Mouse (Mus musculus): ENCODE data around the gene Ago3. TPM values are rescaled to one million over a fixed set of nuclear protein-coding genes. Genes with fewer than 3 reads are reported as not detected.

Gene Ago3
- polyA plus RNA-seq, 1 experiment from 2014 or later, result 20.0 TPM

GRCm38 (mm10) chr4:126321111-126321853 is 108.1 kb downstream of the Ago3 start, which contains the start of gene Adprhl2:
TSS of gene Adprhl2 (minus strand) at chr4:126321703.
- H3K36me3 ChIP-seq (replicated peaks), result peaks cover 23% of the 10 kb centered on the region
- H3K9ac ChIP-seq, result peak within 1 kb of the TSS; percentile 85
- H3K4me2 ChIP-seq, result peak within 1 kb of the TSS; percentile 94
- H3K4me3 ChIP-seq (replicated peaks), result peak within 1 kb of the TSS; percentile 87
- under 1% methylated on average over 73 of the region's 80 CpGs for WGBS
- peaks cover 14% of the 10 kb centered on the region for H3K4me1 ChIP-seq
- peak; percentile 89 for ATAC-seq (ENCODE audit: low FRiP score)
- H3K27ac ChIP-seq, result peak within 1 kb of the TSS; percentile 80
- no peaks in the 10 kb centered on the region for H3K9me3 ChIP-seq
- H3K27me3 ChIP-seq, result peaks cover 35% of the 10 kb centered on the region

DNA sequence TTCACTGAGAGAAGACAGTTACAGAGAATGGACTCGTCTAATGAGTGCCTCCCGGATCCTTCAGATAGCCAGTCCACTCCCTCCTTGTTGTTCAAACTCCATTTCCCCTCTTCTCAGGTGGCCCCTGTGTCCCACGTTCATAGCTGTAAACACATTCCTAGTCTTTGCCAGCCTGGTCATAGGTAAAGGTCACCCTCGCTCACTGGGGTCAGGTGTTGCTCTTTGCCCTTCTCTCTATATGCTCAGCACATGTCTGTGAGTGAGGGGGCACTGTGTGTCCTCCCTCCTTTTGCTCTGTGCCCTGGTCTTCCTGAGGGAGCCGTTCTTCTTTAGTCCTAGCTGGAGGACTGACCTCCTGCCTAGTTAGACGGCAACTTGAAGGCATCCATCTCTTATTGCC is 109.5 kb downstream of the Ago3 start:
- no peak overlapping the region for H3K4me3 ChIP-seq (replicated peaks)
- ATAC-seq (ENCODE audit: low FRiP score), result no peak
- peaks cover 14% of the 10 kb centered on the region for H3K4me1 ChIP-seq
- 92% methylated on average over 6 of the region's 6 CpGs for WGBS
- peaks cover 27% of the 10 kb centered on the region for H3K27me3 ChIP-seq
- no peak overlapping the region for H3K4me2 ChIP-seq
- H3K9me3 ChIP-seq, result no peaks in the 10 kb centered on the region
- H3K9ac ChIP-seq, result no peak overlapping the region
- peaks cover 37% of the 10 kb centered on the region for H3K36me3 ChIP-seq (replicated peaks)
- H3K27ac ChIP-seq, result no peak overlapping the region

GRCm38 (mm10) chr4:126316443-126317040 is 112.8 kb downstream of the Ago3 start:
- Histone ChIP-seq H3K27ac (no peak overlapping the region), H3K4me1 (peaks cover 14% of the 10 kb centered on the region), H3K27me3 (no peaks in the 10 kb centered on the region), H3K4me2 (no peak overlapping the region), H3K9me3 (no peaks in the 10 kb centered on the region), H3K4me3 (replicated peaks) (no peak overlapping the region), H3K36me3 (replicated peaks) (peaks cover 37% of the 10 kb centered on the region), H3K9ac (no peak overlapping the region)
- no peak for ATAC-seq (ENCODE audit: low FRiP score)
- WGBS, result 90% methylated on average over 13 of the region's 13 CpGs

DNA sequence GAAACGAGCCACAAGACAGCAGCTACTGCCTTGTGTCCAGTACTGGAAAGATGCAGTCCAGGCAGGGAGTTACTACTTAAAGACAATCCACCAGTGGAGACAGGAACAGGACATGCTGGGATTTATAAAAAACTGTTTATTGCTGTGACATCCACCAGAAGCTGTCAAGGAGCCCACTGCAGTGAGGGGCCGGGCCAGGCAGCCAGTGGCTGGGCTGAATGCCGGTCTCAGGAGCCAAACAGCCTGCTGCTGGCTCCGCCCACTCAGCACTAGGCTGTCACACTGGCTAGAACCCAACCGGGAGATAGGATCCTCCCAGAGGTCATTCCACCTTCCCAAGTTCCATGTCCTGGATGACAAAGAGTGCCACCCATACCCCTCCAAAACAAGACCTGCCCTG is 113.4 kb downstream of the Ago3 start:
- ATAC-seq (ENCODE audit: low FRiP score), result no peak
- Histone ChIP-seq H3K9ac (no peak overlapping the region), H3K27me3 (no peaks in the 10 kb centered on the region), H3K27ac (no peak overlapping the region), H3K9me3 (no peaks in the 10 kb centered on the region), H3K4me3 (replicated peaks) (no peak overlapping the region), H3K4me2 (no peak overlapping the region), H3K36me3 (replicated peaks) (peaks cover 37% of the 10 kb centered on the region), H3K4me1 (peaks cover 13% of the 10 kb centered on the region)
- WGBS, result 55% methylated on average over 5 of the region's 5 CpGs

DNA sequence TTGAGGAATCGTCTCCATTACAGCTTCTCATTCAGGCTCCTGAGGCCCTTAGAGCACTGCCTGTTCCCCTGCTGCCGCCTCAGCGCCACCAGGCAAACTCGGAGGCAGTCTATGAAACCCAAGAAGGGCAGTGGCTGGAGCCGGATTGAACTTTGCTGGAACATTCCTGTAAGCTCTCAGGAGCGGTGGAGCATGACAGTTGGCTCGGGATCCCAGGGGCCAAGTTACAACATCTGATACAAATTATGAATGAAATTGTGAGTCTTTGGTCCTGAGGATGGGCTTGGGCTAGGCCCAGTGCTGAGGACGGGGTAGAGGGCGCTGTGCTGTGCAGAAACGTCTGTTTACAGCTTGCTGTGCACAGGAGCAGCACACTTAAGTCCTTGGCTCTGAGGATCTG is 115.0 kb downstream of the Ago3 start:
- ATAC-seq (ENCODE audit: low FRiP score), result no peak
- H3K27ac ChIP-seq, result 0 out of 2 replicates have a peak overlapping the region, but pooled peaks have one; percentile 36
- no peak overlapping the region for H3K4me2 ChIP-seq
- H3K9me3 ChIP-seq, result no peaks in the 10 kb centered on the region
- peaks cover 37% of the 10 kb centered on the region for H3K36me3 ChIP-seq (replicated peaks)
- WGBS, result 67% methylated on average over 10 of the region's 10 CpGs
- peaks cover 3% of the 10 kb centered on the region for H3K27me3 ChIP-seq
- H3K4me1 ChIP-seq, result peaks cover 4% of the 10 kb centered on the region
- H3K4me3 ChIP-seq (replicated peaks), result no peak overlapping the region
- H3K9ac ChIP-seq, result no peak overlapping the region

DNA sequence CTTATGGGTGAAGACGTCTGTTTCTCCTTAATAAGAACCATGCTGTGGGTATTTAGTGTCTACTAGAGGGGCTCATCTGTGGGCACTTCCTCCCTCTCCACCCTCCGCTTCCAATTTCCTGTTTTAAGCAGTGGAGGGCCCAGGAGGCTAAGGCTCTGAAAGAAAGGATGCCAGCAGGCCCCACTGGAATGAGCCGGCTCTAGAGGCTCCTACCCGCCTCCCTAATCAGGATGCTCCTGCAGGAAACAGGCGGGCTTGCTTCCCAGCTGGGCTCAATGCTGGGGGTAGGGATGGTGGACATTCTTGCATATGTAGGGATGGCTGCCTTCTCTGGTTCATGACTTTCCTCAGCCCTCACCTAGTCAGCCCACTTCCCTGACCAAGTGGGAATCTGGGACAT is 116.2 kb downstream of the Ago3 start:
- WGBS, result 40% methylated on average over 5 of the region's 5 CpGs
- ATAC-seq (ENCODE audit: low FRiP score), result no peak
- Histone ChIP-seq H3K4me3 (replicated peaks) (no peak overlapping the region), H3K27me3 (peaks cover 11% of the 10 kb centered on the region), H3K9me3 (no peaks in the 10 kb centered on the region), H3K4me1 (peaks cover 8% of the 10 kb centered on the region), H3K36me3 (replicated peaks) (peaks cover 33% of the 10 kb centered on the region), H3K4me2 (no peak overlapping the region), H3K27ac (no peak overlapping the region), H3K9ac (no peak overlapping the region)

GRCm38 (mm10) chr4:126311566-126312200 is 117.7 kb downstream of the Ago3 start:
- Histone ChIP-seq H3K36me3 (replicated peaks) (peaks cover 18% of the 10 kb centered on the region), H3K27ac (no peak overlapping the region)
- no peak for ATAC-seq (ENCODE audit: low FRiP score)

DNA sequence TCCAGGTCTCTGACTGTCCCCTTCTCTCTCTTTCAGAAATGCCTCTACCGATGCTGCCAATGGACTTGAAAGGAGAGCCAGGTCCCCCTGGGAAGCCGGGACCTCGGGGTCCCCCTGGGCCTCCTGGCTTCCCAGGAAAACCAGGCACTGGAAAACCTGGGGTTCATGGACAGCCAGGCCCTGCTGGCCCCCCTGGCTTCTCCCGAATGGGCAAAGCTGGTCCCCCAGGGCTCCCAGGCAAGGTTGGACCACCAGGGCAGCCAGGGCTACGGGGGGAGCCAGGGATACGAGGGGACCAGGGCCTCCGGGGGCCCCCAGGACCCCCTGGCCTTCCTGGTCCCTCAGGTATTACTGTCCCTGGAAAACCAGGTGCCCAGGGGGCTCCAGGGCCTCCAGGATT is 119.0 kb downstream of the Ago3 start:
- no peak overlapping the region for H3K4me2 ChIP-seq
- WGBS, result 70% methylated on average over 7 of the region's 7 CpGs
- no peak for ATAC-seq (ENCODE audit: low FRiP score)
- H3K27ac ChIP-seq, result no peak overlapping the region
- H3K9me3 ChIP-seq, result peaks cover 4% of the 10 kb centered on the region
- peaks cover 8% of the 10 kb centered on the region for H3K4me1 ChIP-seq
- H3K36me3 ChIP-seq (replicated peaks), result peaks cover 5% of the 10 kb centered on the region
- H3K9ac ChIP-seq, result no peak overlapping the region
- no peak overlapping the region for H3K4me3 ChIP-seq (replicated peaks)
- peaks cover 11% of the 10 kb centered on the region for H3K27me3 ChIP-seq

More at GRCm38 (mm10) chr4:126311566-126312200, 117.7 kb downstream of the Ago3 start:
- Histone ChIP-seq H3K9me3 (no peaks in the 10 kb centered on the region), H3K4me2 (no peak overlapping the region), H3K27me3 (peaks cover 11% of the 10 kb centered on the region), H3K4me1 (peaks cover 8% of the 10 kb centered on the region), H3K9ac (no peak overlapping the region), H3K4me3 (replicated peaks) (no peak overlapping the region)
- 89% methylated on average over 16 of the region's 16 CpGs for WGBS

DNA sequence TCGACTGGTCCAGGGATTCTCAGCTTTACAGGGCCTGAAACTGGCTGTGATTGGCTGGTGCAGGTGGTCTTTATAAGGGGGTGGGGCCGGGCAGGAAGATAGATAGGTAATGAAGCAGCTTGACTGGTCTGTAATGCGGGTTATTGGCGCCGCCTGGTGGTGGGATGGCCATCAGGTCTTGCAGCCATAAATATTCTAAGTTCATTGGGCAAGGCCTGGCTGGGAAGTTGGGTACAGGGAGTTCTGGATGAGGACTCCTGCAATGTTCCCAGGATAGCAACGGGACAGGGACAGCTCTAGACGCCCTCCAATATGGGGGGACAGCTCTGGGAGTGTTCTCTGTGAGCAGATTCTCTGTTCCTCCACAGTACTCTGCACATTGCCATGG is 119.4 kb downstream of the Ago3 start:
- H3K27me3 ChIP-seq, result peaks cover 11% of the 10 kb centered on the region
- peak; percentile 85 for ATAC-seq (ENCODE audit: low FRiP score)
- H3K9me3 ChIP-seq, result peaks cover 4% of the 10 kb centered on the region
- H3K4me3 ChIP-seq (replicated peaks), result peak overlapping the region; percentile 25
- H3K27ac ChIP-seq, result no peak overlapping the region
- no peak overlapping the region for H3K9ac ChIP-seq
- peaks cover under 1% of the 10 kb centered on the region for H3K36me3 ChIP-seq (replicated peaks)
- H3K4me1 ChIP-seq, result peaks cover 8% of the 10 kb centered on the region
- peak overlapping the region; percentile 46 for H3K4me2 ChIP-seq
- 0% methylated on average over 7 of the region's 7 CpGs for WGBS

- WGBS, result 14% methylated on average over 20 of the region's 20 CpGs
- ATAC-seq (ENCODE audit: low FRiP score), result peak; percentile 64
- H3K9ac ChIP-seq, result no peak overlapping the region; the same call in 1 of the 2 replicates
Observed at GRCm38 (mm10) chr4:126309211-126309921, 120.0 kb downstream of the Ago3 start.

DNA sequence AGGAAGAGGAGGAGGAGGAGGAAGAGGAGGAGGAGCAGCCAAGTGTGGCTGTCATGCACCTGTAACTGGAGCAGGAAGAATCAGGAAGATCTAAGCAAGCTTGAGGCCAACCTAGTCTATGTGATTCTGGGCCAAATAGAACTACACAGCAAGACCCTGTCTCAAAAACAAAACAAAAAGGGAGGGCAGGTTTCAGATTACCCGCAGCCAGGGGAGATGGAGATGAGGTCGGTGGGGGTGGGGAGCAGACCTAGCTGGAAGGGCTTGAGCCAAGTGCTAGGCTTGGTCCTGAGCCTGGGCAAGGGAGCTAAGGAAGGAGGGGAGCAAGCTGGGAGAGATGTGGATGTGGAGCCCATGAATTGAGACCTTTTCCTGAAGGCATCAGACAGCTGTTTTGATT is 122.5 kb downstream of the Ago3 start:
- 21% methylated on average over 2 of the region's 2 CpGs for WGBS
- no peaks in the 10 kb centered on the region for H3K36me3 ChIP-seq (replicated peaks)

More at GRCm38 (mm10) chr4:126309211-126309921, 120.0 kb downstream of the Ago3 start:
- H3K27me3 ChIP-seq, result peaks cover 12% of the 10 kb centered on the region
- no peak overlapping the region for H3K27ac ChIP-seq
- H3K9me3 ChIP-seq, result peaks cover 4% of the 10 kb centered on the region
- peak overlapping the region; percentile 46 for H3K4me2 ChIP-seq
- H3K4me1 ChIP-seq, result peaks cover 8% of the 10 kb centered on the region
- H3K4me3 ChIP-seq (replicated peaks), result peak overlapping the region; percentile 25
- H3K36me3 ChIP-seq (replicated peaks), result no peaks in the 10 kb centered on the region

GRCm38 (mm10) chr4:126306058-126306457 is 123.3 kb downstream of the Ago3 start:
- Histone ChIP-seq H3K27me3 (peaks cover 45% of the 10 kb centered on the region), H3K9ac (no peak overlapping the region), H3K27ac (no peak overlapping the region), H3K4me2 (no peak overlapping the region), H3K9me3 (peaks cover 4% of the 10 kb centered on the region), H3K36me3 (replicated peaks) (no peaks in the 10 kb centered on the region), H3K4me1 (peaks cover 16% of the 10 kb centered on the region), H3K4me3 (replicated peaks) (no peak overlapping the region)
- 85% methylated on average over 6 of the region's 6 CpGs for WGBS
- ATAC-seq (ENCODE audit: low FRiP score), result no peak

More for the DNA sequence above, 122.5 kb downstream of the Ago3 start:
- Histone ChIP-seq H3K27ac (no peak overlapping the region), H3K4me3 (replicated peaks) (no peak overlapping the region), H3K9me3 (peaks cover 4% of the 10 kb centered on the region), H3K4me2 (no peak overlapping the region), H3K4me1 (peaks cover 10% of the 10 kb centered on the region), H3K9ac (no peak overlapping the region), H3K27me3 (peaks cover 37% of the 10 kb centered on the region)
- ATAC-seq (ENCODE audit: low FRiP score), result no peak
